Mouse (Mus musculus): Measurements from ENCODE around the gene Snx17. TPM values are rescaled to one million over a fixed set of nuclear protein-coding genes. Genes with fewer than 3 reads are reported as not detected.
"Not testable (repeated sequence)": the region's sequence is repeated elsewhere in the genome, so short reads cannot be mapped to it uniquely, and the experiment has no call there.

Snx17 gene
- polyA plus RNA-seq, 1 experiment from 2014 or later, result 133 TPM

DNA sequence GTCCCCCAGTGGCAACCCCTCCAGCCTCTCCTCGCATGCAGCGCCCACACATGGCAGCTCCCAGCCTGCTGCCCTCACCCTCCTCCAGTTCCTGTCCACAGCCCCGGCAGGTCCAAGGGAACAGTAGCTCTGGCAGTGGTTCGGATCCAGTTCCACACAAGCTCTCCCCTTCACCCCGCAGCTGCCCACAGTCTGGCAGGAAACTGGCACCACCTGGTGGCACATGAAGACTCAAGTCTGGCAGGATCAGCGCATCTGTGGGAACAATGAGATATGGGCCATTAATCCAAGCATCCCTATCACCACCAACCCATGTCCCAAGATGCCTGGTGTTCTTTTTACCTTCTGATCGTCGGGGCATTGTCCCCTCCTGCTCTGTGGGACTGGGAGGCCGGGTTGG lies 6.9 kb downstream of the Snx17 start:
- H3K4me2 ChIP-seq (replicated peaks; ENCODE audit: low read depth, low read length), result no peak overlapping the region
- no peak overlapping the region for H3K27ac ChIP-seq (ENCODE audit: low read depth, low read length)
- ATAC-seq (ENCODE audit: low FRiP score), result no peak
- 94% methylated on average over 9 of the region's 9 CpGs for WGBS
- peaks cover 21% of the 10 kb centered on the region for H3K36me3 ChIP-seq (ENCODE audit: control insufficient read depth, insufficient read depth, low read length)
- H3K27me3 ChIP-seq (ENCODE audit: control insufficient read depth, insufficient read depth, low read length), result no peaks in the 10 kb centered on the region
- H3K9me3 ChIP-seq (ENCODE audit: control insufficient read depth, low read length), result peaks cover 5% of the 10 kb centered on the region
- H3K4me1 ChIP-seq (replicated peaks; ENCODE audit: control insufficient read depth, insufficient read depth, low read length), result peaks cover 5% of the 10 kb centered on the region; the same call in 1 of the 2 replicates
- no peak for DNase-seq (ENCODE audit: low spot score)
- H3K4me3 ChIP-seq (ENCODE audit: low read depth, low read length), result peak overlapping the region; percentile 81; the same call in 1 of the 2 replicates
- H3K9ac ChIP-seq (ENCODE audit: low read depth, low read length), result no peak overlapping the region

- Histone ChIP-seq H3K4me1 (replicated peaks; ENCODE audit: control insufficient read depth, insufficient read depth, low read length) (peaks cover 5% of the 10 kb centered on the region; the same call in 1 of the 2 replicates), H3K4me2 (replicated peaks; ENCODE audit: low read depth, low read length) (peak overlapping the region; percentile 17), H3K9ac (ENCODE audit: low read depth, low read length) (no peak overlapping the region), H3K27ac (ENCODE audit: low read depth, low read length) (no peak overlapping the region), H3K4me3 (ENCODE audit: low read depth, low read length) (peak overlapping the region; percentile 81), H3K27me3 (ENCODE audit: control insufficient read depth, insufficient read depth, low read length) (no peaks in the 10 kb centered on the region), H3K36me3 (ENCODE audit: control insufficient read depth, insufficient read depth, low read length) (peaks cover 18% of the 10 kb centered on the region), H3K9me3 (ENCODE audit: control insufficient read depth, low read length) (peaks cover 5% of the 10 kb centered on the region)
- WGBS, result 92% methylated on average over 27 of the region's 27 CpGs
- no peak for DNase-seq (ENCODE audit: low spot score)
- ATAC-seq (ENCODE audit: low FRiP score), result no peak
These were observed 7.3 kb downstream of the Snx17 start for GRCm38 (mm10) chr5:31200327-31200768.

- DNase-seq (ENCODE audit: low spot score), result no peak
- H3K36me3 ChIP-seq (ENCODE audit: control insufficient read depth, insufficient read depth, low read length), result peaks cover 18% of the 10 kb centered on the region
- no peak for ATAC-seq (ENCODE audit: low FRiP score)
- H3K4me3 ChIP-seq (ENCODE audit: low read depth, low read length), result peak overlapping the region; percentile 81
- H3K9me3 ChIP-seq (ENCODE audit: control insufficient read depth, low read length), result peaks cover 5% of the 10 kb centered on the region
- 23% methylated on average over 13 of the region's 13 CpGs for WGBS
- peaks cover 5% of the 10 kb centered on the region; the same call in 1 of the 2 replicates for H3K4me1 ChIP-seq (replicated peaks; ENCODE audit: control insufficient read depth, insufficient read depth, low read length)
- peak overlapping the region; percentile 86 for H3K9ac ChIP-seq (ENCODE audit: low read depth, low read length)
- H3K27ac ChIP-seq (ENCODE audit: low read depth, low read length), result peak overlapping the region; percentile 84; the same call in 1 of the 2 replicates
- peak overlapping the region; percentile 48 for H3K4me2 ChIP-seq (replicated peaks; ENCODE audit: low read depth, low read length)
- no peaks in the 10 kb centered on the region for H3K27me3 ChIP-seq (ENCODE audit: control insufficient read depth, insufficient read depth, low read length)
These were observed 8.2 kb downstream of the Snx17 start for GRCm38 (mm10) chr5:31201042-31201741.

- peak within 1 kb of the TSS; percentile 84 for H3K27ac ChIP-seq (ENCODE audit: low read depth, low read length)
- peak; percentile 98 for ATAC-seq (ENCODE audit: low FRiP score)
- H3K27me3 ChIP-seq (ENCODE audit: control insufficient read depth, insufficient read depth, low read length), result no peaks in the 10 kb centered on the region
- peak; percentile 95 for DNase-seq (ENCODE audit: low spot score)
- H3K36me3 ChIP-seq (ENCODE audit: control insufficient read depth, insufficient read depth, low read length), result peaks cover 16% of the 10 kb centered on the region
- H3K9ac ChIP-seq (ENCODE audit: low read depth, low read length), result peak within 1 kb of the TSS; percentile 86
- peak within 1 kb of the TSS; percentile 61 for H3K4me2 ChIP-seq (replicated peaks; ENCODE audit: low read depth, low read length)
- under 1% methylated on average over 51 of the region's 53 CpGs for whole genome bisulfite sequencing
- H3K9me3 ChIP-seq (ENCODE audit: control insufficient read depth, low read length), result peaks cover 5% of the 10 kb centered on the region
- peaks cover 5% of the 10 kb centered on the region; the same call in 1 of the 2 replicates for H3K4me1 ChIP-seq (replicated peaks; ENCODE audit: control insufficient read depth, insufficient read depth, low read length)
- H3K4me3 ChIP-seq (ENCODE audit: low read depth, low read length), result peak within 1 kb of the TSS; percentile 81
These were observed 8.9 kb downstream of the Snx17 start, which contains the start of gene Zfp513 for GRCm38 (mm10) chr5:31201742-31202590. Gene Zfp513 (minus strand): TSS chr5:31202303.

- Histone ChIP-seq H3K4me3 (ENCODE audit: low read depth, low read length) (peak overlapping the region; percentile 81), H3K4me1 (replicated peaks; ENCODE audit: control insufficient read depth, insufficient read depth, low read length) (peaks cover 5% of the 10 kb centered on the region; the same call in 1 of the 2 replicates), H3K9ac (ENCODE audit: low read depth, low read length) (peak overlapping the region; percentile 60), H3K9me3 (ENCODE audit: control insufficient read depth, low read length) (peaks cover 5% of the 10 kb centered on the region), H3K27ac (ENCODE audit: low read depth, low read length) (peak overlapping the region; percentile 68), H3K27me3 (ENCODE audit: control insufficient read depth, insufficient read depth, low read length) (no peaks in the 10 kb centered on the region), H3K36me3 (ENCODE audit: control insufficient read depth, insufficient read depth, low read length) (peaks cover 11% of the 10 kb centered on the region), H3K4me2 (replicated peaks; ENCODE audit: low read depth, low read length) (peak overlapping the region; percentile 61)
- ATAC-seq (ENCODE audit: low FRiP score) (no peak), DNase-seq (ENCODE audit: low spot score) (no peak)
- WGBS, result 86% methylated on average over 7 of the region's 7 CpGs
These were observed 9.9 kb downstream of the Snx17 start for GRCm38 (mm10) chr5:31202933-31203332.

DNA sequence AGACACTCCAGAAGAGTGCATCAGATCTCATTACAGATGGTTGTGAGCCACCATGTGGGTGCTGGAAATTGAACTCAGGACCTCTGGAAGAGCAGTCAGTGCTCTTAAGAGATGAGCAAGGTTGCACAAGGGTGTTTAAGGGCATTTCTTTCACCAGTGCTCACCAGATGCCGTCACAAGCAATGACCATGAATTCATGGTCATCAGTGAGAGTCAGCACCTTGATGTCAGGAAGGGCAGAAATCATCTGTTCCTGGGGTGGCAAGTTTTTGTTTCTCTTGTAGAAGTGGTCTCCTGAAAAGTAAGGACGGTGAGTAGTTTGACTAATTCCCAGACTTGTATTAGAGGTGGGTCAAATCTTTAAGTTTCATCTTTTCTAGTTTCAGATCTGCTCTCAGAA lies 10.8 kb downstream of the Snx17 start:
- Histone ChIP-seq H3K36me3 (ENCODE audit: control insufficient read depth, insufficient read depth, low read length) (peaks cover 8% of the 10 kb centered on the region), H3K9me3 (ENCODE audit: control insufficient read depth, low read length) (peaks cover 5% of the 10 kb centered on the region), H3K27ac (ENCODE audit: low read depth, low read length) (no peak overlapping the region), H3K4me3 (ENCODE audit: low read depth, low read length) (no peak overlapping the region), H3K4me2 (replicated peaks; ENCODE audit: low read depth, low read length) (no peak overlapping the region), H3K27me3 (ENCODE audit: control insufficient read depth, insufficient read depth, low read length) (no peaks in the 10 kb centered on the region), H3K4me1 (replicated peaks; ENCODE audit: control insufficient read depth, insufficient read depth, low read length) (peaks cover 5% of the 10 kb centered on the region; the same call in 1 of the 2 replicates), H3K9ac (ENCODE audit: low read depth, low read length) (no peak overlapping the region)
- 81% methylated on average over 2 of the region's 2 CpGs for WGBS
- no peak for DNase-seq (ENCODE audit: low spot score)
- no peak for ATAC-seq (ENCODE audit: low FRiP score)

- 94% methylated on average over 6 of the region's 6 CpGs for WGBS
- peaks cover 8% of the 10 kb centered on the region for H3K36me3 ChIP-seq (ENCODE audit: control insufficient read depth, insufficient read depth, low read length)
- no peak for DNase-seq (ENCODE audit: low spot score)
These were observed 11.4 kb downstream of the Snx17 start for GRCm38 (mm10) chr5:31204421-31204820.

DNA sequence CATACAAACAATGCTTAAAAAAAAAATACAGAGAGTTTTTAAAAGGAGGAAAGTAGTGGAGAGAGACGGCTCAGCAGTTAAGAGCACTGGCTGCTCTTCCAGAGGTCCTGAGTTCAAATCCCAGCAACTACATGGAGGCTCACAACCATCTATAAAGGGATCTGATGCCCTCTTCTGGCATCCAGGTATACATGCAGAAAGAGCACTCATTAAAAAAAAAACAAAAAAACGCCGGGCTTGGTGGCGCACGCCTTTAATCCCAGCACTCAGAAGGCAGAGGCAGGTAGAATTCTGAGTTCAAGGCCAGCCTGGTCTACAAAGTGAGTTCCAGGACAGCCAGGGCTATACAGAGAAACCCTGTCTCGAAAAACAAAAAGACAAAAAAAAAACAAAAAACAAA lies 23.5 kb downstream of the Snx17 start:
- not testable (repeated sequence) for H3K4me3 ChIP-seq (ENCODE audit: low read depth, low read length); ATAC-seq (ENCODE audit: low FRiP score); H3K9me3 ChIP-seq (ENCODE audit: control insufficient read depth, low read length); H3K27ac ChIP-seq (ENCODE audit: low read depth, low read length); H3K4me1 ChIP-seq (replicated peaks; ENCODE audit: control insufficient read depth, insufficient read depth, low read length); H3K27me3 ChIP-seq (ENCODE audit: control insufficient read depth, insufficient read depth, low read length); H3K36me3 ChIP-seq (ENCODE audit: control insufficient read depth, insufficient read depth, low read length); H3K4me2 ChIP-seq (replicated peaks; ENCODE audit: low read depth, low read length); DNase-seq (ENCODE audit: low spot score); H3K9ac ChIP-seq (ENCODE audit: low read depth, low read length)
- 92% methylated on average over 6 of the region's 6 CpGs for WGBS

More at GRCm38 (mm10) chr5:31204421-31204820, 11.4 kb downstream of the Snx17 start:
- H3K27me3 ChIP-seq (ENCODE audit: control insufficient read depth, insufficient read depth, low read length), result no peaks in the 10 kb centered on the region
- H3K9ac ChIP-seq (ENCODE audit: low read depth, low read length), result no peak overlapping the region
- no peak overlapping the region for H3K4me2 ChIP-seq (replicated peaks; ENCODE audit: low read depth, low read length)
- H3K4me1 ChIP-seq (replicated peaks; ENCODE audit: control insufficient read depth, insufficient read depth, low read length), result peaks cover 5% of the 10 kb centered on the region; the same call in 1 of the 2 replicates
- H3K9me3 ChIP-seq (ENCODE audit: control insufficient read depth, low read length), result peaks cover 5% of the 10 kb centered on the region
- H3K27ac ChIP-seq (ENCODE audit: low read depth, low read length), result no peak overlapping the region
- no peak for ATAC-seq (ENCODE audit: low FRiP score)
- H3K4me3 ChIP-seq (ENCODE audit: low read depth, low read length), result no peak overlapping the region
